Mouse (Mus musculus): Measurements from ENCODE around the gene Rpl10. TPM values are rescaled to one million over a fixed set of nuclear protein-coding genes. Genes with fewer than 3 reads are reported as not detected.

Rpl10 gene
- polyA plus RNA-seq (2012; rRNA removed) = 1,039 and 1,194 TPM in 2 replicates

- Histone ChIP-seq H3K4me1 (ENCODE audit: control insufficient read depth, insufficient read depth, insufficient read length) (peaks cover 4% of the 10 kb centered on the region; the same call in 1 of the 2 replicates), H3K27me3 (ENCODE audit: control insufficient read depth, insufficient read depth, low read length) (no peaks in the 10 kb centered on the region), H3K36me3 (ENCODE audit: control insufficient read depth, insufficient read depth, low read length) (peaks cover 3% of the 10 kb centered on the region; the same call in 1 of the 2 replicates), H3K27ac (ENCODE audit: insufficient read depth, low read length) (peak within 1 kb of the TSS; percentile 99), H3K4me3 (ENCODE audit: extremely low read depth, insufficient read depth, insufficient read length) (peak within 1 kb of the TSS; percentile 83)
- DNase-seq (ENCODE audit: low read depth in 1 of 2, low spot score in 2 of 2) = peak; percentile 82 to 96
- 22% methylated on average over 42 of the region's 42 CpGs for WGBS
- TF ChIP-seq POLR2A (IDR thresholded peaks at IDR 0.05; ENCODE audit: low read depth, low read length) (peak; percentile 92), CTCF (IDR thresholded peaks at IDR 0.05; ENCODE audit: extremely low read depth, insufficient read depth, insufficient read length, insufficient replicate concordance) (no peak)
Measured at GRCm38 (mm10) chrX:74270062-74270901, at the start of gene Rpl10. Gene Rpl10, plus strand, starts transcription at chrX:74270812.

GRCm38 (mm10) chrX:74230038-74230437, 40.6 kb upstream of the Rpl10 start:
- no peak overlapping the region for H3K27ac ChIP-seq (ENCODE audit: insufficient read depth, low read length)
- no peak for DNase-seq (ENCODE audit: low read depth in 1 of 2, low spot score in 2 of 2)
- no peaks in the 10 kb centered on the region for H3K27me3 ChIP-seq (ENCODE audit: control insufficient read depth, insufficient read depth, low read length)
- no peaks in the 10 kb centered on the region for H3K4me1 ChIP-seq (ENCODE audit: control insufficient read depth, insufficient read depth, insufficient read length)
- WGBS = 76% methylated on average over 1 of the region's 1 CpGs
- H3K36me3 ChIP-seq (ENCODE audit: control insufficient read depth, insufficient read depth, low read length) = peaks cover 62% of the 10 kb centered on the region
- no peak overlapping the region for H3K4me3 ChIP-seq (ENCODE audit: extremely low read depth, insufficient read depth, insufficient read length)
- TF ChIP-seq CTCF (IDR thresholded peaks at IDR 0.05; ENCODE audit: extremely low read depth, insufficient read depth, insufficient read length, insufficient replicate concordance) (no peak), POLR2A (IDR thresholded peaks at IDR 0.05; ENCODE audit: low read depth, low read length) (no peak)

GRCm38 (mm10) chrX:74233196-74233595, 37.4 kb upstream of the Rpl10 start:
- DNase-seq (ENCODE audit: low read depth in 1 of 2, low spot score in 2 of 2) = no peak
- WGBS = 90% methylated on average over 5 of the region's 5 CpGs
- no peaks in the 10 kb centered on the region for H3K4me1 ChIP-seq (ENCODE audit: control insufficient read depth, insufficient read depth, insufficient read length)
- H3K36me3 ChIP-seq (ENCODE audit: control insufficient read depth, insufficient read depth, low read length) = peaks cover 65% of the 10 kb centered on the region
- no peak overlapping the region for H3K27ac ChIP-seq (ENCODE audit: insufficient read depth, low read length)
- H3K4me3 ChIP-seq (ENCODE audit: extremely low read depth, insufficient read depth, insufficient read length) = no peak overlapping the region
- H3K27me3 ChIP-seq (ENCODE audit: control insufficient read depth, insufficient read depth, low read length) = no peaks in the 10 kb centered on the region
- TF ChIP-seq CTCF (IDR thresholded peaks at IDR 0.05; ENCODE audit: extremely low read depth, insufficient read depth, insufficient read length, insufficient replicate concordance) = no peak
- TF ChIP-seq POLR2A (IDR thresholded peaks at IDR 0.05; ENCODE audit: low read depth, low read length) = no peak

- Histone ChIP-seq H3K27ac (ENCODE audit: insufficient read depth, low read length) (no peak overlapping the region), H3K4me3 (ENCODE audit: extremely low read depth, insufficient read depth, insufficient read length) (no peak overlapping the region), H3K4me1 (ENCODE audit: control insufficient read depth, insufficient read depth, insufficient read length) (peaks cover 7% of the 10 kb centered on the region; the same call in 1 of the 2 replicates), H3K36me3 (ENCODE audit: control insufficient read depth, insufficient read depth, low read length) (peaks cover 53% of the 10 kb centered on the region), H3K27me3 (ENCODE audit: control insufficient read depth, insufficient read depth, low read length) (no peaks in the 10 kb centered on the region)
- TF ChIP-seq CTCF (IDR thresholded peaks at IDR 0.05; ENCODE audit: extremely low read depth, insufficient read depth, insufficient read length, insufficient replicate concordance) (no peak), POLR2A (IDR thresholded peaks at IDR 0.05; ENCODE audit: low read depth, low read length) (no peak)
- DNase-seq (ENCODE audit: low read depth in 1 of 2, low spot score in 2 of 2) = no peak
- whole genome bisulfite sequencing = 91% methylated on average over 4 of the region's 4 CpGs
Measured at GRCm38 (mm10) chrX:74240332-74240731, 30.3 kb upstream of the Rpl10 start.

GRCm38 (mm10) chrX:74243396-74243795, 27.2 kb upstream of the Rpl10 start:
- WGBS = 53% methylated on average over 2 of the region's 2 CpGs
- Histone ChIP-seq H3K27ac (ENCODE audit: insufficient read depth, low read length) (peak overlapping the region; percentile 90), H3K27me3 (ENCODE audit: control insufficient read depth, insufficient read depth, low read length) (no peaks in the 10 kb centered on the region), H3K4me1 (ENCODE audit: control insufficient read depth, insufficient read depth, insufficient read length) (peaks cover 8% of the 10 kb centered on the region; the same call in 1 of the 2 replicates), H3K4me3 (ENCODE audit: extremely low read depth, insufficient read depth, insufficient read length) (peak overlapping the region; percentile 29; the same call in 1 of the 2 replicates), H3K36me3 (ENCODE audit: control insufficient read depth, insufficient read depth, low read length) (peaks cover 34% of the 10 kb centered on the region)
- TF ChIP-seq CTCF (IDR thresholded peaks at IDR 0.05; ENCODE audit: extremely low read depth, insufficient read depth, insufficient read length, insufficient replicate concordance) (no peak), POLR2A (IDR thresholded peaks at IDR 0.05; ENCODE audit: low read depth, low read length) (no peak)
- DNase-seq (ENCODE audit: low read depth in 1 of 2, low spot score in 2 of 2) = no peak

GRCm38 (mm10) chrX:74243807-74244206, 26.8 kb upstream of the Rpl10 start:
- TF ChIP-seq POLR2A (IDR thresholded peaks at IDR 0.05; ENCODE audit: low read depth, low read length) = no peak
- TF ChIP-seq CTCF (IDR thresholded peaks at IDR 0.05; ENCODE audit: extremely low read depth, insufficient read depth, insufficient read length, insufficient replicate concordance) = no peak
- WGBS = 27% methylated on average over 3 of the region's 3 CpGs
- Histone ChIP-seq H3K27me3 (ENCODE audit: control insufficient read depth, insufficient read depth, low read length) (no peaks in the 10 kb centered on the region), H3K36me3 (ENCODE audit: control insufficient read depth, insufficient read depth, low read length) (peaks cover 34% of the 10 kb centered on the region), H3K4me3 (ENCODE audit: extremely low read depth, insufficient read depth, insufficient read length) (peak overlapping the region; percentile 78), H3K4me1 (ENCODE audit: control insufficient read depth, insufficient read depth, insufficient read length) (peaks cover 8% of the 10 kb centered on the region; the same call in 1 of the 2 replicates), H3K27ac (ENCODE audit: insufficient read depth, low read length) (peak overlapping the region; percentile 90)
- DNase-seq (ENCODE audit: low read depth in 1 of 2, low spot score in 2 of 2) = peak; percentile 78 to 80
